Mouse (Mus musculus): Measurements from ENCODE around the gene Gm1123. TPM values are rescaled to one million over a fixed set of nuclear protein-coding genes. Genes with fewer than 3 reads are reported as not detected.

Gene Gm1123
- polyA plus RNA-seq, 1 experiment: 0.25 TPM

GRCm38 (mm10) chr9:99041994-99042393, 6.5 kb upstream of the Gm1123 start:
- H3K4me1 ChIP-seq (ENCODE audit: control insufficient read depth, insufficient read depth, low read length): no peaks in the 10 kb centered on the region
- no peak for DNase-seq
- no peaks in the 10 kb centered on the region; the same call in 1 of the 2 replicates for H3K36me3 ChIP-seq (ENCODE audit: control insufficient read depth, insufficient read depth, low read length)
- no peaks in the 10 kb centered on the region for H3K27me3 ChIP-seq (replicated peaks; ENCODE audit: control insufficient read depth, insufficient read depth, low read length)
- H3K27ac ChIP-seq (ENCODE audit: insufficient read depth, low read depth, low read length): no peak overlapping the region
- 81% methylated on average over 9 of the region's 9 CpGs for WGBS
- no peak overlapping the region for H3K4me3 ChIP-seq (ENCODE audit: insufficient read depth, low read depth, low read length)
- TF ChIP-seq POLR2A (IDR thresholded peaks at IDR 0.05; ENCODE audit: low read depth, low read length) (no peak), CTCF (conservative IDR thresholded peaks at IDR 0.05; ENCODE audit: insufficient read depth, insufficient read length, low read depth, low read length) (no peak)

GRCm38 (mm10) chr9:99034111-99034510, 1.4 kb downstream of the Gm1123 start:
- no peaks in the 10 kb centered on the region for H3K36me3 ChIP-seq (ENCODE audit: control insufficient read depth, insufficient read depth, low read length)
- H3K27ac ChIP-seq (ENCODE audit: insufficient read depth, low read depth, low read length): no peak overlapping the region
- no peak for TF ChIP-seq POLR2A (IDR thresholded peaks at IDR 0.05; ENCODE audit: low read depth, low read length)
- TF ChIP-seq CTCF (conservative IDR thresholded peaks at IDR 0.05; ENCODE audit: insufficient read depth, insufficient read length, low read depth, low read length): no peak
- WGBS: 78% methylated on average over 8 of the region's 8 CpGs
- no peaks in the 10 kb centered on the region for H3K4me1 ChIP-seq (ENCODE audit: control insufficient read depth, insufficient read depth, low read length)
- no peaks in the 10 kb centered on the region for H3K27me3 ChIP-seq (replicated peaks; ENCODE audit: control insufficient read depth, insufficient read depth, low read length)
- H3K4me3 ChIP-seq (ENCODE audit: insufficient read depth, low read depth, low read length): no peak overlapping the region
- DNase-seq: no peak

GRCm38 (mm10) chr9:99032031-99032430, 3.5 kb downstream of the Gm1123 start:
- TF ChIP-seq CTCF (conservative IDR thresholded peaks at IDR 0.05; ENCODE audit: insufficient read depth, insufficient read length, low read depth, low read length) (no peak), POLR2A (IDR thresholded peaks at IDR 0.05; ENCODE audit: low read depth, low read length) (no peak)
- Histone ChIP-seq H3K4me3 (ENCODE audit: insufficient read depth, low read depth, low read length) (no peak overlapping the region), H3K27ac (ENCODE audit: insufficient read depth, low read depth, low read length) (no peak overlapping the region), H3K4me1 (ENCODE audit: control insufficient read depth, insufficient read depth, low read length) (no peaks in the 10 kb centered on the region), H3K36me3 (ENCODE audit: control insufficient read depth, insufficient read depth, low read length) (no peaks in the 10 kb centered on the region), H3K27me3 (replicated peaks; ENCODE audit: control insufficient read depth, insufficient read depth, low read length) (no peaks in the 10 kb centered on the region)
- WGBS: 53% methylated on average over 8 of the region's 8 CpGs
- no peak for DNase-seq

- no peak for DNase-seq
- 87% methylated on average over 4 of the region's 4 CpGs for WGBS
- no peak for TF ChIP-seq CTCF (conservative IDR thresholded peaks at IDR 0.05; ENCODE audit: insufficient read depth, insufficient read length, low read depth, low read length)
- TF ChIP-seq POLR2A (IDR thresholded peaks at IDR 0.05; ENCODE audit: low read depth, low read length): no peak
- no peaks in the 10 kb centered on the region for H3K36me3 ChIP-seq (ENCODE audit: control insufficient read depth, insufficient read depth, low read length)
- no peaks in the 10 kb centered on the region for H3K27me3 ChIP-seq (replicated peaks; ENCODE audit: control insufficient read depth, insufficient read depth, low read length)
- H3K4me1 ChIP-seq (ENCODE audit: control insufficient read depth, insufficient read depth, low read length): peaks cover 3% of the 10 kb centered on the region; the same call in 1 of the 2 replicates
- no peak overlapping the region for H3K27ac ChIP-seq (ENCODE audit: insufficient read depth, low read depth, low read length)
- no peak overlapping the region for H3K4me3 ChIP-seq (ENCODE audit: insufficient read depth, low read depth, low read length)
Observed at GRCm38 (mm10) chr9:99021751-99022150, 13.8 kb downstream of the Gm1123 start.

- DNase-seq: no peak
- Histone ChIP-seq H3K4me1 (ENCODE audit: control insufficient read depth, insufficient read depth, low read length) (peaks cover 3% of the 10 kb centered on the region; the same call in 1 of the 2 replicates), H3K27me3 (replicated peaks; ENCODE audit: control insufficient read depth, insufficient read depth, low read length) (no peaks in the 10 kb centered on the region), H3K4me3 (ENCODE audit: insufficient read depth, low read depth, low read length) (no peak overlapping the region), H3K27ac (ENCODE audit: insufficient read depth, low read depth, low read length) (no peak overlapping the region), H3K36me3 (ENCODE audit: control insufficient read depth, insufficient read depth, low read length) (no peaks in the 10 kb centered on the region)
- WGBS: 53% methylated on average over 5 of the region's 5 CpGs
- TF ChIP-seq POLR2A (IDR thresholded peaks at IDR 0.05; ENCODE audit: low read depth, low read length) (no peak), CTCF (conservative IDR thresholded peaks at IDR 0.05; ENCODE audit: insufficient read depth, insufficient read length, low read depth, low read length) (no peak)
Observed at GRCm38 (mm10) chr9:99021166-99021565, 14.3 kb downstream of the Gm1123 start.

- DNase-seq: peak; percentile 78
- 44% methylated on average over 6 of the region's 6 CpGs for WGBS
- H3K27ac ChIP-seq (ENCODE audit: insufficient read depth, low read depth, low read length): peak overlapping the region; percentile 65
Observed at GRCm38 (mm10) chr9:99017679-99018078, 17.8 kb downstream of the Gm1123 start.

GRCm38 (mm10) chr9:99016759-99017158, 18.8 kb downstream of the Gm1123 start:
- Histone ChIP-seq H3K27ac (ENCODE audit: insufficient read depth, low read depth, low read length) (no peak overlapping the region), H3K36me3 (ENCODE audit: control insufficient read depth, insufficient read depth, low read length) (no peaks in the 10 kb centered on the region), H3K4me3 (ENCODE audit: insufficient read depth, low read depth, low read length) (no peak overlapping the region), H3K27me3 (replicated peaks; ENCODE audit: control insufficient read depth, insufficient read depth, low read length) (no peaks in the 10 kb centered on the region), H3K4me1 (ENCODE audit: control insufficient read depth, insufficient read depth, low read length) (peaks cover 3% of the 10 kb centered on the region; the same call in 1 of the 2 replicates)
- TF ChIP-seq POLR2A (IDR thresholded peaks at IDR 0.05; ENCODE audit: low read depth, low read length) (no peak), CTCF (conservative IDR thresholded peaks at IDR 0.05; ENCODE audit: insufficient read depth, insufficient read length, low read depth, low read length) (no peak)
- WGBS: 53% methylated on average over 3 of the region's 3 CpGs
- no peak for DNase-seq

More at GRCm38 (mm10) chr9:99017679-99018078, 17.8 kb downstream of the Gm1123 start:
- no peaks in the 10 kb centered on the region for H3K36me3 ChIP-seq (ENCODE audit: control insufficient read depth, insufficient read depth, low read length)
- H3K4me3 ChIP-seq (ENCODE audit: insufficient read depth, low read depth, low read length): no peak overlapping the region
- TF ChIP-seq CTCF (conservative IDR thresholded peaks at IDR 0.05; ENCODE audit: insufficient read depth, insufficient read length, low read depth, low read length) (no peak), POLR2A (IDR thresholded peaks at IDR 0.05; ENCODE audit: low read depth, low read length) (no peak)
- peaks cover 3% of the 10 kb centered on the region; the same call in 1 of the 2 replicates for H3K4me1 ChIP-seq (ENCODE audit: control insufficient read depth, insufficient read depth, low read length)
- no peaks in the 10 kb centered on the region for H3K27me3 ChIP-seq (replicated peaks; ENCODE audit: control insufficient read depth, insufficient read depth, low read length)
